Mouse (Mus musculus) embryonic facial prominence, embryonic 15.5 days (tissue): ENCODE results near the gene Naxd. TPM values are rescaled to one million over a fixed set of nuclear protein-coding genes. Genes with fewer than 3 reads are reported as not detected.
"Not testable (repeated sequence)": the region's sequence is repeated elsewhere in the genome, so short reads cannot be mapped to it uniquely, and the experiment has no call there.

ENCODE experiments used
- ATAC-seq: fragments of 200-750 bp; cut with Nextera tagmentation; 2 replicates; pipeline ENCODE4 v1.8.0; 2017; ENCODE audit warnings: low read depth, moderate TSS enrichment; ENCODE audit not compliant: insufficient number of reproducible peaks, low FRiP score, low TSS enrichment
- H3K27ac ChIP-seq: fragments of 300-500 bp; sonication (generic); replicated peaks from 2 replicates; pipeline ENCODE4 v1.5.1; 2015; ENCODE audit warnings: mild to moderate bottlenecking, inconsistent platforms
- H3K27me3 ChIP-seq: fragments of 300-500 bp; sonication (generic); 2 replicates; pipeline ENCODE4 v1.6.1; 2015; ENCODE audit warnings: inconsistent platforms
- H3K36me3 ChIP-seq: fragments of 300-500 bp; sonication (generic); 2 replicates; pipeline ENCODE4 v1.6.1; 2015; ENCODE audit warnings: mild to moderate bottlenecking, inconsistent platforms
- H3K4me1 ChIP-seq: fragments of 300-500 bp; sonication (generic); 2 replicates; pipeline ENCODE4 v1.6.1; 2015; ENCODE audit warnings: inconsistent platforms
- H3K4me2 ChIP-seq: fragments of 300-500 bp; sonication (generic); replicated peaks from 2 replicates; pipeline ENCODE4 v1.6.1; 2015; ENCODE audit warnings: mild to moderate bottlenecking, inconsistent platforms
- H3K4me3 ChIP-seq: fragments of 300-500 bp; sonication (generic); replicated peaks from 2 replicates; pipeline ENCODE4 v1.5.1; 2015; ENCODE audit warnings: mild to moderate bottlenecking, inconsistent platforms
- H3K9ac ChIP-seq: fragments of 300-500 bp; sonication (generic); 2 replicates; pipeline ENCODE4 v1.6.1; 2015; ENCODE audit warnings: inconsistent platforms
- H3K9me3 ChIP-seq: fragments of 300-500 bp; sonication (generic); replicated peaks from 2 replicates; pipeline ENCODE4 v1.6.1; 2016; ENCODE audit warnings: inconsistent platforms
- WGBS: fragments of 180-500 bp; shearing (Covaris S2); methylation state at CpG from one replicate; pipeline ENCODE4 v1.1.7; 2015; 5-methylcytosine and 5-hydroxymethylcytosine counted together
- polyA plus RNA-seq: library from polyadenylated mRNA; unstranded; fragments of >200 nt; fragmentation: Nextera tagmentation; extraction: Ambion mirVana; gene quantifications from 2 replicates; pipeline ENCODE4 v1.2.1, GENCODE M21; 2015

The Naxd gene
- polyA plus RNA-seq, 1 experiment from 2014 or later: 132 TPM

GRCm38 (mm10) chr8:11459016-11459415, 38.3 kb upstream of the Naxd start:
- Histone ChIP-seq H3K9me3 (no peaks in the 10 kb centered on the region), H3K4me1 (peaks cover 9% of the 10 kb centered on the region; the same call in 1 of the 2 replicates), H3K4me3 (no peak overlapping the region), H3K36me3 (no peaks in the 10 kb centered on the region), H3K27ac (0 out of 2 replicates have a peak overlapping the region, but pooled peaks have one; percentile 34), H3K9ac (no peak overlapping the region), H3K27me3 (no peaks in the 10 kb centered on the region), H3K4me2 (no peak overlapping the region)
- WGBS: 28% methylated on average over 5 of the region's 5 CpGs
- 0 out of 2 replicates have a peak, but pooled peaks have one; percentile 26 for ATAC-seq

- H3K27me3 ChIP-seq: no peaks in the 10 kb centered on the region
- no peak overlapping the region for H3K4me3 ChIP-seq
- no peak for ATAC-seq
- H3K9ac ChIP-seq: no peak overlapping the region
- no peaks in the 10 kb centered on the region for H3K36me3 ChIP-seq
- no peak overlapping the region for H3K4me2 ChIP-seq
- H3K9me3 ChIP-seq: no peaks in the 10 kb centered on the region
- no peak overlapping the region for H3K27ac ChIP-seq
- WGBS: 28% methylated on average over 2 of the region's 2 CpGs
- peaks cover 7% of the 10 kb centered on the region; the same call in 1 of the 2 replicates for H3K4me1 ChIP-seq
Measured at GRCm38 (mm10) chr8:11460934-11461333, 36.4 kb upstream of the Naxd start.

- ATAC-seq: no peak
Measured at GRCm38 (mm10) chr8:11461847-11462246, 35.5 kb upstream of the Naxd start.

GRCm38 (mm10) chr8:11462641-11463040, 34.7 kb upstream of the Naxd start:
- H3K9me3 ChIP-seq: no peaks in the 10 kb centered on the region
- no peak for ATAC-seq
- no peak overlapping the region for H3K27ac ChIP-seq
- H3K4me3 ChIP-seq: no peak overlapping the region
- H3K4me1 ChIP-seq: peaks cover 7% of the 10 kb centered on the region; the same call in 1 of the 2 replicates
- no peaks in the 10 kb centered on the region for H3K27me3 ChIP-seq
- H3K9ac ChIP-seq: no peak overlapping the region
- WGBS: 88% methylated on average over 4 of the region's 4 CpGs
- no peak overlapping the region for H3K4me2 ChIP-seq
- H3K36me3 ChIP-seq: no peaks in the 10 kb centered on the region

More at GRCm38 (mm10) chr8:11461847-11462246, 35.5 kb upstream of the Naxd start:
- no peak overlapping the region for H3K4me2 ChIP-seq
- H3K27ac ChIP-seq: no peak overlapping the region
- H3K27me3 ChIP-seq: no peaks in the 10 kb centered on the region
- 52% methylated on average over 2 of the region's 2 CpGs for WGBS
- no peaks in the 10 kb centered on the region for H3K36me3 ChIP-seq
- no peaks in the 10 kb centered on the region for H3K9me3 ChIP-seq
- H3K4me3 ChIP-seq: no peak overlapping the region
- no peak overlapping the region for H3K9ac ChIP-seq
- H3K4me1 ChIP-seq: peaks cover 7% of the 10 kb centered on the region; the same call in 1 of the 2 replicates

GRCm38 (mm10) chr8:11463541-11463888, 33.8 kb upstream of the Naxd start:
- WGBS: 93% methylated on average over 2 of the region's 2 CpGs
- Histone ChIP-seq H3K9me3 (no peaks in the 10 kb centered on the region), H3K4me2 (no peak overlapping the region), H3K27ac (no peak overlapping the region), H3K27me3 (no peaks in the 10 kb centered on the region), H3K9ac (no peak overlapping the region), H3K4me3 (no peak overlapping the region), H3K36me3 (no peaks in the 10 kb centered on the region), H3K4me1 (0 out of 2 replicates have a peak, but pooled peaks cover 3% of the 10 kb centered on the region)
- ATAC-seq: no peak

GRCm38 (mm10) chr8:11463889-11464706, 33.2 kb upstream of the Naxd start:
- Histone ChIP-seq H3K9ac (no peak overlapping the region), H3K9me3 (no peaks in the 10 kb centered on the region), H3K27ac (no peak overlapping the region), H3K27me3 (no peaks in the 10 kb centered on the region), H3K4me2 (no peak overlapping the region), H3K4me1 (0 out of 2 replicates have a peak, but pooled peaks cover 3% of the 10 kb centered on the region), H3K36me3 (no peaks in the 10 kb centered on the region), H3K4me3 (no peak overlapping the region)
- no peak for ATAC-seq
- 77% methylated on average over 12 of the region's 12 CpGs for WGBS

GRCm38 (mm10) chr8:11464707-11464964, 32.7 kb upstream of the Naxd start:
- no peak overlapping the region for H3K4me2 ChIP-seq
- H3K9me3 ChIP-seq: no peaks in the 10 kb centered on the region
- H3K9ac ChIP-seq: no peak overlapping the region
- 64% methylated on average over 3 of the region's 3 CpGs for WGBS
- no peaks in the 10 kb centered on the region for H3K27me3 ChIP-seq
- no peak overlapping the region for H3K27ac ChIP-seq
- H3K4me1 ChIP-seq: 0 out of 2 replicates have a peak, but pooled peaks cover 3% of the 10 kb centered on the region
- no peaks in the 10 kb centered on the region for H3K36me3 ChIP-seq
- no peak overlapping the region for H3K4me3 ChIP-seq
- ATAC-seq: no peak

- H3K36me3 ChIP-seq: no peaks in the 10 kb centered on the region
- H3K4me2 ChIP-seq: no peak overlapping the region
- no peaks in the 10 kb centered on the region for H3K9me3 ChIP-seq
- WGBS: 86% methylated on average over 4 of the region's 4 CpGs
- H3K27ac ChIP-seq: no peak overlapping the region
- H3K4me3 ChIP-seq: no peak overlapping the region
- H3K9ac ChIP-seq: no peak overlapping the region
- ATAC-seq: no peak
- no peaks in the 10 kb centered on the region for H3K27me3 ChIP-seq
- H3K4me1 ChIP-seq: 0 out of 2 replicates have a peak, but pooled peaks cover 3% of the 10 kb centered on the region
Measured at GRCm38 (mm10) chr8:11465619-11466018, 31.7 kb upstream of the Naxd start.

GRCm38 (mm10) chr8:11466528-11466927, 30.8 kb upstream of the Naxd start:
- not testable (repeated sequence) for H3K4me1 ChIP-seq, ATAC-seq
- WGBS: 72% methylated on average over 5 of the region's 5 CpGs

GRCm38 (mm10) chr8:11469095-11469494, 28.2 kb upstream of the Naxd start:
- H3K4me3 ChIP-seq: no peak overlapping the region
- no peaks in the 10 kb centered on the region for H3K4me1 ChIP-seq
- no peak overlapping the region for H3K9ac ChIP-seq
- no peaks in the 10 kb centered on the region for H3K36me3 ChIP-seq
- no peak for ATAC-seq
- no peak overlapping the region for H3K4me2 ChIP-seq
- no peaks in the 10 kb centered on the region for H3K9me3 ChIP-seq
- no peak overlapping the region for H3K27ac ChIP-seq
- WGBS: 7% methylated on average over 3 of the region's 3 CpGs
- peaks cover 10% of the 10 kb centered on the region for H3K27me3 ChIP-seq

More at GRCm38 (mm10) chr8:11466528-11466927, 30.8 kb upstream of the Naxd start:
- H3K27me3 ChIP-seq, H3K36me3 ChIP-seq, H3K4me3 ChIP-seq, H3K9me3 ChIP-seq, H3K4me2 ChIP-seq, H3K9ac ChIP-seq, H3K27ac ChIP-seq: not testable (repeated sequence)

- ATAC-seq: no peak
- WGBS: 69% methylated on average over 7 of the region's 7 CpGs
Measured at GRCm38 (mm10) chr8:11470694-11471093, 26.6 kb upstream of the Naxd start.

GRCm38 (mm10) chr8:11471309-11471708, 26.0 kb upstream of the Naxd start:
- no peak overlapping the region for H3K4me2 ChIP-seq
- 47% methylated on average over 8 of the region's 8 CpGs for WGBS
- peaks cover 29% of the 10 kb centered on the region for H3K27me3 ChIP-seq
- no peak overlapping the region for H3K9ac ChIP-seq
- H3K4me1 ChIP-seq: peaks cover 2% of the 10 kb centered on the region
- no peaks in the 10 kb centered on the region for H3K9me3 ChIP-seq
- no peak overlapping the region for H3K27ac ChIP-seq
- no peaks in the 10 kb centered on the region for H3K36me3 ChIP-seq
- no peak for ATAC-seq
- no peak overlapping the region for H3K4me3 ChIP-seq

More at GRCm38 (mm10) chr8:11470694-11471093, 26.6 kb upstream of the Naxd start:
- Histone ChIP-seq H3K4me1 (no peaks in the 10 kb centered on the region), H3K27me3 (peaks cover 23% of the 10 kb centered on the region), H3K9ac (no peak overlapping the region), H3K4me3 (no peak overlapping the region), H3K27ac (no peak overlapping the region), H3K36me3 (no peaks in the 10 kb centered on the region), H3K9me3 (no peaks in the 10 kb centered on the region), H3K4me2 (no peak overlapping the region)
